Mouse (Mus musculus): ENCODE data around the gene Smyd3. TPM values are rescaled to one million over a fixed set of nuclear protein-coding genes. Genes with fewer than 3 reads are reported as not detected.

The Smyd3 gene
- polyA plus RNA-seq, 1 experiment = 10.6 TPM

DNA sequence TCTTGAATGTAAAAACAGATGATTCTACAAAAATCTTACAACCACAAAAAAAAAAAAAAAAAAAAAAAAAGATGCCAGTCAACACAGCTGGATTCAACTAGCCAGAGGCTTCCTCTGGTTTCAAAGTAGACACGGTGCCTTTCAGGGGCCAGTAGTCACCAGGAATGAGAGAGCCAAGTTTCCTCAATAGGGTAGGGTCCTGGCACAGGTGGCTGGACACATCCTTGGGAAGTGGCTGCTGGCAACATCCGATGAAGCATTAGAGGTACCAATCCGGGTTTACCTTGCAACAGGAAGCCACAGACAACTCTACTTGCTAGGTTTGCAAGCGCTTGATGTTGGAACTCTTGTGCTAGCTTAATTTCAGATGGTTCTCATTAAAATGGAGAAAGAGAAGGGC lies 459.2 kb downstream of the Smyd3 start:
- Histone ChIP-seq H3K4me3 (ENCODE audit: insufficient read depth, poor library complexity, severe bottlenecking) (no peak overlapping the region), H3K36me3 (ENCODE audit: control insufficient read depth, insufficient read depth) (no peaks in the 10 kb centered on the region), H3K79me2 (ENCODE audit: control insufficient read depth, insufficient read depth) (no peaks in the 10 kb centered on the region), H3K79me3 (ENCODE audit: low read depth) (no peaks in the 10 kb centered on the region), H3ac (ENCODE audit: control insufficient read depth, insufficient read length, low read depth) (no peak overlapping the region), H3K27me3 (ENCODE audit: control insufficient read depth, insufficient read depth, insufficient read length) (no peaks in the 10 kb centered on the region)
- TF ChIP-seq MYOG (IDR thresholded peaks at IDR 0.05; ENCODE audit: control insufficient read depth, extremely low read depth, insufficient read length) (no peak), MYOD1 (IDR thresholded peaks at IDR 0.05; ENCODE audit: control insufficient read depth, insufficient read length, low read depth) (no peak), MAX (IDR thresholded peaks at IDR 0.05) (no peak), USF1 (IDR thresholded peaks at IDR 0.05; ENCODE audit: low read depth) (no peak), FOSL1 (IDR thresholded peaks at IDR 0.05; ENCODE audit: insufficient read depth, low read length, poor library complexity, severe bottlenecking) (no peak), CEBPB (IDR thresholded peaks at IDR 0.05; ENCODE audit: low read depth) (no peak), CTCF (IDR thresholded peaks at IDR 0.05; ENCODE audit: control insufficient read depth, insufficient read depth, insufficient read length) (no peak)

DNA sequence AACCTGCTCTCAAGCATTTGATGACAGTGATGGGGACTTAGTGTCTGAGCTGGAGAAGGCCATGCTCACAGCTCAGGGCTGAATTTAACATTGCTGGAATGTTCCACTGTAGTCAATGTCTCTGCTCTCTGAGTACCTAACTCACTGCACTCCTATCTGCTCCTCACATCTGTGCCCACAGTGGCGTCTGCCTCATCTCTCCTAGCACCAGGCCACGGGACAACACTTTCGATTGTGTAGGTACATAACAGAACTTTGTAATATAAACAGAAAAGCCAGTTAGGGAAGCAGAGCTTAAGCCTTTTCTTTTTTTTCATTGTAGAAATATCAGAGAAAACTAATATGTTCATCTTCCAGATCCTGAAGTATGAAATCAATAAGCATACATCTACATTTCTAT lies 462.1 kb downstream of the Smyd3 start:
- Histone ChIP-seq H3K27me3 (ENCODE audit: control insufficient read depth, insufficient read depth, insufficient read length) (no peaks in the 10 kb centered on the region), H3K4me3 (ENCODE audit: insufficient read depth, poor library complexity, severe bottlenecking) (no peak overlapping the region), H3K79me3 (ENCODE audit: low read depth) (no peaks in the 10 kb centered on the region), H3K36me3 (ENCODE audit: control insufficient read depth, insufficient read depth) (no peaks in the 10 kb centered on the region), H3ac (ENCODE audit: control insufficient read depth, insufficient read length, low read depth) (no peak overlapping the region), H3K79me2 (ENCODE audit: control insufficient read depth, insufficient read depth) (no peaks in the 10 kb centered on the region)
- TF ChIP-seq CEBPB (IDR thresholded peaks at IDR 0.05; ENCODE audit: low read depth) (no peak), MYOD1 (IDR thresholded peaks at IDR 0.05; ENCODE audit: control insufficient read depth, insufficient read length, low read depth) (no peak)

DNA sequence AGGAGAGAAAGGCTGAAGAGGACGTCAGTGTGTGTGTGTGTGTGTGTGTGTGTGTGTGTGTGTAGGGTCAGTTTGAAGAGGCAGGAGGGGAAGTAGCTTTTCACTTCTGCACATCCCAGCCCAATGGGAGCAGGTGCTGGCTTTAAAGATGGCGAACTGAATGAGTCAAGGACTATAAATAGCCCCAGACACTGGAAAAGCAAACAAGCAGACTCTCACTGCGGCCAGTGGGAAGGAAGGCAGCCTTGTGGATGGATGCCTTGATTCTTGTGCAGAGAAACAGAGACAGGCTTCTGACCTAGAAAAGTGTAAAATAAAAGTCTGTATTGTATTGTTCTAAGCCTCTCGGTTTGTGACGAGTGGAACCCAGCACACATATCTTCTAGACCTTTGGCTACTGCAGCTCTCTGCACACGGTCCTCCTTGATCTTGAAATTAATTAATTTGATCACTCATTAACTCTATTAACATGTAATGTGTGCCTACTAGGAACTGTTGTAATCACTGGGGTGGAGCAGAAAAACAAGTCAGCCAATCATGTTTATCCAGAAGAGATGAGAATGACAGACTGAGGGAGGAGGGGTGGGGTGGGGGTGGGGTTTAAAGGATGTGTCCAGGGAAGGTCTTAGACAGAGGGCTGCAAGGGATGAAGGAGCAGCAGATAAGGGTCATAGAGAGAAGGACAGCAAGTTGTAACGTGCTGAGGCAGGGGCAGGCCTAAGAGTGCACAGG lies 463.3 kb downstream of the Smyd3 start:
- H3K27me3 ChIP-seq (ENCODE audit: control insufficient read depth, insufficient read depth, insufficient read length) = no peaks in the 10 kb centered on the region
- H3K36me3 ChIP-seq (ENCODE audit: control insufficient read depth, insufficient read depth) = no peaks in the 10 kb centered on the region
- no peak overlapping the region for H3ac ChIP-seq (ENCODE audit: control insufficient read depth, insufficient read length, low read depth)
- no peak overlapping the region for H3K4me3 ChIP-seq (ENCODE audit: insufficient read depth, poor library complexity, severe bottlenecking)
- H3K79me2 ChIP-seq (ENCODE audit: control insufficient read depth, insufficient read depth) = no peaks in the 10 kb centered on the region
- TF ChIP-seq CTCF (IDR thresholded peaks at IDR 0.05; ENCODE audit: control insufficient read depth, insufficient read depth, insufficient read length) = no peak
- no peak for TF ChIP-seq FOSL1 (IDR thresholded peaks at IDR 0.05; ENCODE audit: insufficient read depth, low read length, poor library complexity, severe bottlenecking)
- peak; percentile 72 for TF ChIP-seq MYOD1 (IDR thresholded peaks at IDR 0.05; ENCODE audit: control insufficient read depth, insufficient read length, low read depth)
- no peak for TF ChIP-seq CEBPB (IDR thresholded peaks at IDR 0.05; ENCODE audit: low read depth)
- TF ChIP-seq USF1 (IDR thresholded peaks at IDR 0.05; ENCODE audit: low read depth) = no peak
- no peak for TF ChIP-seq MYOG (IDR thresholded peaks at IDR 0.05; ENCODE audit: control insufficient read depth, extremely low read depth, insufficient read length)
- no peak for TF ChIP-seq MAX (IDR thresholded peaks at IDR 0.05)
- H3K79me3 ChIP-seq (ENCODE audit: low read depth) = no peaks in the 10 kb centered on the region

DNA sequence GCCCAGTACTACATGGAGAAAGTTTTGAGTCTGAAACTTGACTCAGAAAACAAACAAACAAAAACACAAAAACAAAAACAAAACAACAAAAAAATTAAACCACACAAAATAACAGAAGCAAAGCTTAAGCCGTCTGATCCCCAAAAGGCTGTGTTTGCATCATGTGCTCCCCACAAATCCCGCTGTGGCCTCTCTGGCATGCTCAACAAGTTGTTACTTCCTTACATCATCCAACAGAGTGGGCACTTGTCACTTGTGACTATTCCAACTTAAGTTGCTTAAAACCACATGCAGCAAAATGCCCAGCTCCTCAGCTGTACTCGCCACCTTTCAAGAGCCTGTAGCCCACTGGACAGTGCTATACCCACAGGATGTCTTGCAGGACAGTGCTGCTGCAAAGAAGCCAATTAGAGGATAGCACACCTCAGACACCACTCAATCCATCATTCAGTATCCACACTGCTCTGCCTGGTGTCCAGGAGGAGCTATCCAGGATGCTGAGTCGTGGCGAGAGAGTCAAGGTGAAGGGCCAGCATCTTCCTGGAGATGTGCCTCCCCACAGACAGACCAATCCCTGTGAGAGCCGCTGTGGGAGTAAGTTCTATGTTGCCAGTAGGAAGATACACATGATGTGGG lies 465.2 kb downstream of the Smyd3 start:
- H3K27me3 ChIP-seq (ENCODE audit: control insufficient read depth, insufficient read depth, insufficient read length) = no peaks in the 10 kb centered on the region
- H3K79me2 ChIP-seq (ENCODE audit: control insufficient read depth, insufficient read depth) = no peaks in the 10 kb centered on the region

DNA sequence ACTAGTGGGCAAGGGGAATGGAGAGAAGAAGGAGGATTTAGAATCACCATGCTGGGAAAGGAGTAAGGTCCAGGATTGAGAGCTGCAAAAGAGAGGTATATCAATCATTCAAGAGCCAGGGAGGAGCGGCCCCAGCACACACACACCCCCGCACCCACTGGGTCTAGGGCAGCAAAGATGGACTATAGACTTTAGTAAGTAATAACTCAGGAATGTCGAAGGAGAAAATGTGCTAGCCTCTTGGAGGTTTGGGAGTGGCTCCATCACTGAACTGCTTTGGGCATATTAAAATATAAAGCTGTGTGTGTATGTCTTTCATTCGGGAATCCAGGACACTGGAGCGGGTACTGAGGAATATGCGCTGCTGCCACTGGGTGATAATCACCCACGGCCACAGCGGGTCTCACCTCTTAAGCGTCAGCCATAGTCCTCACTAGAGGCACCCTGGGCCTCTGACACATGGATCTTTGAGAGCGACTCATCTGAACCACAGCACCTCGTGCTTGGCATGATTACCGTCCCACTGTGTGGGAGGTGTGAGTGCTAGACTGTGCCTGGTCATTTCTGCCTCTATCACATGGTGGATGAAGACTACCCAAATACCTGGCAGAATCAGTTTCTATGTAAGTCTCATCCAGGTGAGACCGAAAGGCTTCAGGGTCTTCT lies 469.8 kb downstream of the Smyd3 start:
- H3K79me3 ChIP-seq (ENCODE audit: low read depth) = no peaks in the 10 kb centered on the region
- H3K4me3 ChIP-seq (ENCODE audit: insufficient read depth, poor library complexity, severe bottlenecking) = no peak overlapping the region
- H3K36me3 ChIP-seq (ENCODE audit: control insufficient read depth, insufficient read depth) = no peaks in the 10 kb centered on the region
- no peaks in the 10 kb centered on the region for H3K79me2 ChIP-seq (ENCODE audit: control insufficient read depth, insufficient read depth)
- no peak overlapping the region for H3ac ChIP-seq (ENCODE audit: control insufficient read depth, insufficient read length, low read depth)
- no peaks in the 10 kb centered on the region for H3K27me3 ChIP-seq (ENCODE audit: control insufficient read depth, insufficient read depth, insufficient read length)
- no peak for TF ChIP-seq CTCF (IDR thresholded peaks at IDR 0.05; ENCODE audit: control insufficient read depth, insufficient read depth, insufficient read length)
- TF ChIP-seq USF1 (IDR thresholded peaks at IDR 0.05; ENCODE audit: low read depth) = peak; percentile 49
- TF ChIP-seq MAX (IDR thresholded peaks at IDR 0.05) = peak; percentile 98
- peak; percentile 8 for TF ChIP-seq MYOD1 (IDR thresholded peaks at IDR 0.05; ENCODE audit: control insufficient read depth, insufficient read length, low read depth)

More for the DNA sequence above, 465.2 kb downstream of the Smyd3 start:
- no peaks in the 10 kb centered on the region for H3K36me3 ChIP-seq (ENCODE audit: control insufficient read depth, insufficient read depth)
- no peak for TF ChIP-seq USF1 (IDR thresholded peaks at IDR 0.05; ENCODE audit: low read depth)
- no peak for TF ChIP-seq MAX (IDR thresholded peaks at IDR 0.05)
- TF ChIP-seq CTCF (IDR thresholded peaks at IDR 0.05; ENCODE audit: control insufficient read depth, insufficient read depth, insufficient read length) = no peak
- TF ChIP-seq FOSL1 (IDR thresholded peaks at IDR 0.05; ENCODE audit: insufficient read depth, low read length, poor library complexity, severe bottlenecking) = no peak
- no peak for TF ChIP-seq MYOD1 (IDR thresholded peaks at IDR 0.05; ENCODE audit: control insufficient read depth, insufficient read length, low read depth)
- TF ChIP-seq MYOG (IDR thresholded peaks at IDR 0.05; ENCODE audit: control insufficient read depth, extremely low read depth, insufficient read length) = no peak
- no peak for TF ChIP-seq CEBPB (IDR thresholded peaks at IDR 0.05; ENCODE audit: low read depth)
- H3K79me3 ChIP-seq (ENCODE audit: low read depth) = no peaks in the 10 kb centered on the region
- no peak overlapping the region for H3ac ChIP-seq (ENCODE audit: control insufficient read depth, insufficient read length, low read depth)
- no peak overlapping the region for H3K4me3 ChIP-seq (ENCODE audit: insufficient read depth, poor library complexity, severe bottlenecking)

All from C2C12 (cell line).